Comparison of ENCODE assay signal across 23 mouse cellular contexts in the genomic region with DNA sequence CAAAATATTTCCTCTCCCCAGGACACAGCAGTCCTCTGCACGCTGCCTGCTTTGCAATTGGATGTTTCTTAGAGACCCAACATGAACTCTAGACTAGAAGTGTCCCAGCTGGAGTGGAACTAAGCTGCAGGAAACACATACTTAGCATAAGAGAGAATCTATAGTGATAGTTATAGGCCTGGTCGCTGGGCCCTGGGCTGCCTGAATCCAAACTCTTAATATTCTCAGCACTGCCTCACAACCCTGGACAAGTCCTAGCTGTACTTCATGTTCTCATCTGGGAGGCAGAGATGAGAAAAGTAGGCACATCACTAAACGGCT.
DNase-seq lines count a peak whose midpoint lies in the region; ATAC-seq and TF ChIP-seq lines count a peak whose summit lies in the region.
"Had no signal": no experiment of that assay in that cellular context is flagged by ENCODE, and none has a peak within 500 bp of the region (broad histone marks: within the 10 kb centered on the region; RNA-seq: fewer than 3 reads in every experiment).

No protein-coding gene starts in this region.

- H3K27ac ChIP-seq in heart, adult 2 months, result peak overlapping the region; percentile 21; the same call in 1 of the 2 replicates
- no peak overlapping the region for H3K27ac ChIP-seq in kidney, adult 2 months (ENCODE audit: insufficient read depth, low read depth, low read length)
- no peak overlapping the region for H3K27ac ChIP-seq in lung, postnatal 0 days (ENCODE audit: low read length)
- H3K27ac ChIP-seq: forebrain, embryonic 10.5 days; hindbrain, embryonic 15.5 days; limb, embryonic 10.5 days; neural tube, embryonic 15.5 days had no signal

- no peaks in the 10 kb centered on the region for H3K27me3 ChIP-seq in heart, adult 2 months (ENCODE audit: control insufficient read depth, insufficient read depth, low read length)
- no peaks in the 10 kb centered on the region for H3K27me3 ChIP-seq in kidney, adult 2 months (replicated peaks; ENCODE audit: control insufficient read depth, insufficient read depth, low read length)
- no peaks in the 10 kb centered on the region for H3K27me3 ChIP-seq in lung, postnatal 0 days (replicated peaks; ENCODE audit: insufficient read depth, low read length)
- H3K27me3 ChIP-seq: hindbrain, embryonic 15.5 days; neural tube, embryonic 15.5 days had no signal

- TF ChIP-seq POLR2A in heart, adult 2 months (IDR thresholded peaks at IDR 0.05; ENCODE audit: insufficient read depth, low read depth, low read length), result no peak
- TF ChIP-seq POLR2A in kidney, adult 2 months (IDR thresholded peaks at IDR 0.05; ENCODE audit: low read depth, low read length), result no peak

- H3K4me2 ChIP-seq in lung, postnatal 0 days (replicated peaks; ENCODE audit: low read depth, low read length), result no peak overlapping the region
- H3K4me2 ChIP-seq: heart, embryonic 11.5 days; hindbrain, embryonic 15.5 days; midbrain, embryonic 11.5 days; neural tube, embryonic 15.5 days had no signal

- ATAC-seq in lung, postnatal 0 days, result no peak
- ATAC-seq: forebrain, embryonic 16.5 days had no signal

- H3K4me3 ChIP-seq in heart, adult 2 months, result no peak overlapping the region
- H3K4me3 ChIP-seq in kidney, adult 2 months (ENCODE audit: insufficient read depth, low read depth, low read length), result no peak overlapping the region
- H3K4me3 ChIP-seq in lung, postnatal 0 days (ENCODE audit: low read depth, low read length), result no peak overlapping the region
- H3K4me3 ChIP-seq: forebrain, embryonic 10.5 days; hindbrain, embryonic 15.5 days; limb, embryonic 10.5 days; neural tube, embryonic 15.5 days had no signal

- no peak overlapping the region for H3K9ac ChIP-seq in heart, adult 2 months (ENCODE audit: low read depth, low read length)
- H3K9ac ChIP-seq in lung, postnatal 0 days (replicated peaks; ENCODE audit: low read depth), result no peak overlapping the region
- H3K9ac ChIP-seq: hindbrain, embryonic 15.5 days; liver, postnatal 0 days; neural tube, embryonic 15.5 days had no signal

- no peak for TF ChIP-seq CTCF in heart, adult 2 months (IDR thresholded peaks at IDR 0.05)
- TF ChIP-seq CTCF in kidney, adult 2 months (conservative IDR thresholded peaks at IDR 0.05; ENCODE audit: insufficient read depth, insufficient read length, low read depth, low read length), result no peak
- no peak for TF ChIP-seq CTCF in lung, postnatal 0 days (IDR thresholded peaks at IDR 0.05)

- no peak for DNase-seq in heart, adult 2 months
- no peak for DNase-seq in heart, postnatal 4 days
- peak; percentile 31 for DNase-seq in kidney, adult 2 months
- no peak for DNase-seq in kidney, adult 11 months
- peak; percentile 14 for DNase-seq in lung, postnatal 0 days (ENCODE audit: low spot score)
- DNase-seq in lung, postnatal 36 days, result no peak
- DNase-seq in spleen, postnatal 4 days (ENCODE audit: low spot score in 2 of 2), result no peak
- DNase-seq: adrenal gland, postnatal 10 days; cerebellum, adult 18-20 months; cerebellum, postnatal 14 days; gastrocnemius, postnatal 36 days; liver; liver, postnatal 0 days; lung, postnatal 10 days; thymus, adult 18-20 months; thymus, postnatal 36 days had no signal

- intact Hi-C loops in heart, adult 2 months (cut with DNase I), result no loop called here

- no peaks in the 10 kb centered on the region; the same call in 1 of the 2 replicates for H3K36me3 ChIP-seq in heart, adult 2 months (ENCODE audit: control insufficient read depth, insufficient read depth, low read length)
- H3K36me3 ChIP-seq in kidney, adult 2 months (ENCODE audit: control insufficient read depth, insufficient read depth, low read length), result no peaks in the 10 kb centered on the region
- no peaks in the 10 kb centered on the region for H3K36me3 ChIP-seq in lung, postnatal 0 days (ENCODE audit: insufficient read depth, low read length)
- H3K36me3 ChIP-seq: forebrain, embryonic 10.5 days; hindbrain, embryonic 15.5 days; limb, embryonic 10.5 days; neural tube, embryonic 15.5 days had no signal

- no peak for TF ChIP-seq EP300 in heart, adult 2 months (IDR thresholded peaks at IDR 0.05; ENCODE audit: insufficient read depth, low read depth, low read length)
- no peak for TF ChIP-seq EP300 in lung, postnatal 0 days (IDR thresholded peaks at IDR 0.05)

- WGBS in heart, adult 2 months, result 52% methylated on average over 3 of the region's 3 CpGs
- WGBS in kidney, adult 2 months, result 73% methylated on average over 3 of the region's 3 CpGs
- 61% methylated on average over 3 of the region's 3 CpGs for WGBS in lung, postnatal 0 days

- H3K79me2 ChIP-seq in heart, adult 2 months (replicated peaks; ENCODE audit: control insufficient read depth, insufficient read depth, low read length), result no peaks in the 10 kb centered on the region

- H3K4me1 ChIP-seq in heart, adult 2 months (ENCODE audit: control insufficient read depth, insufficient read depth, low read length), result peaks cover 21% of the 10 kb centered on the region
- H3K4me1 ChIP-seq in kidney, adult 2 months (ENCODE audit: control insufficient read depth, insufficient read depth, low read length), result peaks cover 25% of the 10 kb centered on the region
- H3K4me1 ChIP-seq in lung, postnatal 0 days (ENCODE audit: insufficient read depth, low read depth, low read length), result no peaks in the 10 kb centered on the region; the same call in none of the 2 replicates
- H3K4me1 ChIP-seq: hindbrain, embryonic 15.5 days; neural tube, embryonic 15.5 days had no signal

- no peaks in the 10 kb centered on the region for H3K9me3 ChIP-seq in lung, postnatal 0 days (ENCODE audit: low read length)
- H3K9me3 ChIP-seq: forebrain, embryonic 10.5 days; hindbrain, embryonic 15.5 days; limb, embryonic 10.5 days; neural tube, embryonic 15.5 days had no signal

Comparison
In these comparisons a context has a peak if more than half of its experiments do, and no peak if none do; other contexts are left out.
1. DNase-seq: peak in kidney, adult 2 months (single experiment) and lung, postnatal 0 days (single experiment); none in heart, adult 2 months (0 of 2), heart, postnatal 4 days (single experiment), kidney, adult 11 months (single experiment), lung, postnatal 36 days (single experiment) and spleen, postnatal 4 days (0 of 2).